Mouse (Mus musculus) lung, postnatal 0 days (tissue): ENCODE measurements around the gene Gm9918.

Experiments
- CTCF ChIP-seq: IDR thresholded peaks from 2 replicates; pipeline ENCODE4 v1.5.1; 2016; ENCODE audit warnings: antibody characterized with exemption, mild to moderate bottlenecking
- EP300 ChIP-seq: IDR thresholded peaks from 2 replicates; pipeline ENCODE4 v1.6.1; 2016; ENCODE audit warnings: antibody characterized with exemption, mild to moderate bottlenecking, control low read depth

GRCm38 (mm10) chr15:102242404-102243228, 27.7 kb upstream of the Gm9918 start:
- TF ChIP-seq CTCF = no peak
- no peak for TF ChIP-seq EP300
